Mouse (Mus musculus) megakaryocyte-erythroid progenitor cell, adult 5 weeks (primary cell): ENCODE data around the gene 9930111J21Rik1. TPM values are rescaled to one million over a fixed set of nuclear protein-coding genes. Genes with fewer than 3 reads are reported as not detected.

Experiments used
- polyA plus RNA-seq: library from polyadenylated mRNA; stranded (reverse); fragments of >175 nt; gene quantifications from 2 replicates; pipeline ENCODE4 v1.2.3, GENCODE M21; 2012

The 9930111J21Rik1 gene
- polyA plus RNA-seq: 0.24 and 0.49 TPM in 2 replicates

GRCm38 (mm10) chr11:48979251-48979650 is at the start of gene 9930111J21Rik1:
9930111J21Rik1 (minus strand) TSS chr11:48979398.

GRCm38 (mm10) chr11:48994018-48994417 is 14.8 kb upstream of the 9930111J21Rik1 start, which contains the start of gene Tgtp1:
Tgtp1 (minus strand) TSS chr11:48994172.

GRCm38 (mm10) chr11:48991740-48992520 is 12.7 kb upstream of the 9930111J21Rik1 start, which contains the start of gene Gm12185:
Gm12185 (minus strand) TSS chr11:48992226.

GRCm38 (mm10) chr11:48978240-48978939 is 808 bp downstream of the 9930111J21Rik1 start, which contains the start of gene Olfr56:
Olfr56 (plus strand) TSS chr11:48978889.

GRCm38 (mm10) chr11:48946090-48946489 is 33.1 kb downstream of the 9930111J21Rik1 start, which contains the start of gene Psme2b:
Psme2b (minus strand) TSS chr11:48946190.

GRCm38 (mm10) chr11:48902021-48902420 is 77.2 kb downstream of the 9930111J21Rik1 start, which contains the start of gene Gm5431:
Gm5431 (minus strand) TSS chr11:48902214.

Other genes starting within 250 kb of the 9930111J21Rik1 start
- 4,368 and 4,920 TPM in 2 replicates for gene Rack1, start 179.1 kb downstream of the 9930111J21Rik1 start, polyA plus RNA-seq
- gene Trim41, start 162.0 kb downstream of the 9930111J21Rik1 start, polyA plus RNA-seq: 54.6 and 79.4 TPM in 2 replicates
- gene Trim7, start 153.3 kb downstream of the 9930111J21Rik1 start, polyA plus RNA-seq: 0.84 and 1.2 TPM in 2 replicates
- 72.6 and 83.3 TPM in 2 replicates for gene Gm12184, start 152.7 kb downstream of the 9930111J21Rik1 start, polyA plus RNA-seq
- gene Irgm1, start 107.7 kb downstream of the 9930111J21Rik1 start, polyA plus RNA-seq: 3.3 and 5.2 TPM in 2 replicates
- gene Gm5431, start 77.2 kb downstream of the 9930111J21Rik1 start, polyA plus RNA-seq: 0.03 and 0.04 TPM in 2 replicates
- gene Psme2b, start 33.2 kb downstream of the 9930111J21Rik1 start, polyA plus RNA-seq: 2.8 and 3.4 TPM in 2 replicates
- 0.07 and 0.25 TPM in 2 replicates for gene Olfr56, start 509 bp downstream of the 9930111J21Rik1 start, polyA plus RNA-seq
- gene Gm12185, start 12.8 kb upstream of the 9930111J21Rik1 start, polyA plus RNA-seq: not detected in 2 replicates
- 0.30 and 0.52 TPM in 2 replicates for gene Tgtp1, start 14.8 kb upstream of the 9930111J21Rik1 start, polyA plus RNA-seq
- 0.56 and 1.2 TPM in 2 replicates for gene 9930111J21Rik2, start 71.8 kb upstream of the 9930111J21Rik1 start, polyA plus RNA-seq
- gene Tgtp2, start 84.8 kb upstream of the 9930111J21Rik1 start, polyA plus RNA-seq: 2.0 and 2.4 TPM in 2 replicates
- gene Ifi47, start 97.2 kb upstream of the 9930111J21Rik1 start, polyA plus RNA-seq: 1.7 and 3.0 TPM in 2 replicates
- not detected in 2 replicates for gene Olfr1396, start 135.5 kb upstream of the 9930111J21Rik1 start, polyA plus RNA-seq
- 0.16 TPM in 1 of 2 replicates, not detected in the other for gene Olfr1395, start 162.9 kb upstream of the 9930111J21Rik1 start, polyA plus RNA-seq
- gene Olfr1394, start 175.0 kb upstream of the 9930111J21Rik1 start, polyA plus RNA-seq: not detected in 2 replicates
- gene Btnl9, start 207.8 kb upstream of the 9930111J21Rik1 start, polyA plus RNA-seq: 2.5 and 3.4 TPM in 2 replicates
- 6.1 and 8.1 TPM in 2 replicates for gene Zfp62, start 223.9 kb upstream of the 9930111J21Rik1 start, polyA plus RNA-seq